Mouse (Mus musculus) T-helper 17 cell (primary cell): ENCODE measurements around the gene Isyna1.

Experiments used
- in situ Hi-C, 2 experiments: fragments of 300-600 bp; cut with MboI, MseI; formaldehyde crosslinking; loops; 1 replicate in 1 of 2; 2 replicates in 1 of 2; pipeline ENCODE4 v1.15.1; 2025; ENCODE audit warnings: high pct_unique_total_duplicates in 2 of 2

Gene Isyna1

GRCm38 (mm10) chr8:70593961-70594609 is at the start of gene Isyna1:
Gene Isyna1, plus strand, starts transcription at chr8:70594373.
- in situ Hi-C loops = no loop called here

- in situ Hi-C loops = no loop called here
These were observed 47.8 kb upstream of the Isyna1 start for GRCm38 (mm10) chr8:70546412-70546811.

- in situ Hi-C loops = no loop called here
These were observed 46.4 kb upstream of the Isyna1 start for GRCm38 (mm10) chr8:70547762-70548161.

GRCm38 (mm10) chr8:70549412-70550184 is 44.6 kb upstream of the Isyna1 start:
- in situ Hi-C loops = loop anchor here in 1 of 2 experiments (5.0 kb wide), 1 partner anchor 38 kb away; no protein-coding TSS in a partner anchor

- in situ Hi-C loops = loop anchor here in 1 of 2 experiments (5.0 kb wide), 1 partner anchor 36 kb away; no protein-coding TSS in a partner anchor
These were observed 42.5 kb upstream of the Isyna1 start for GRCm38 (mm10) chr8:70551558-70552161.

GRCm38 (mm10) chr8:70552836-70553235 is 41.3 kb upstream of the Isyna1 start:
- in situ Hi-C loops = loop anchor here in 1 of 2 experiments (5.0 kb wide), 1 partner anchor 34 kb away; no protein-coding TSS in a partner anchor

GRCm38 (mm10) chr8:70553740-70554139 is 40.4 kb upstream of the Isyna1 start:
- in situ Hi-C loops = loop anchor here in 1 of 2 experiments (5.0 kb wide), 1 partner anchor 34 kb away; no protein-coding TSS in a partner anchor

- in situ Hi-C loops = loop anchor here in 1 of 2 experiments (5.0 kb wide), 1 partner anchor 102 kb away; no protein-coding TSS in a partner anchor
These were observed 39.0 kb upstream of the Isyna1 start for GRCm38 (mm10) chr8:70555079-70555747.

GRCm38 (mm10) chr8:70558334-70558733 is 35.8 kb upstream of the Isyna1 start:
- in situ Hi-C loops = loop anchor here in 1 of 2 experiments (5.0 kb wide), 1 partner anchor 99 kb away; no protein-coding TSS in a partner anchor

GRCm38 (mm10) chr8:70558983-70559382 is 35.2 kb upstream of the Isyna1 start:
- in situ Hi-C loops = loop anchor here in 1 of 2 experiments (5.0 kb wide), 1 partner anchor 98 kb away; no protein-coding TSS in a partner anchor

GRCm38 (mm10) chr8:70560096-70560495 is 34.1 kb upstream of the Isyna1 start:
- in situ Hi-C loops = loop anchor here in 1 of 2 experiments (5.0 kb wide), 1 partner anchor 143 kb away; no protein-coding TSS in a partner anchor

- in situ Hi-C loops = loop anchor here in 1 of 2 experiments (5.0 kb wide), 1 partner anchor 143 kb away; no protein-coding TSS in a partner anchor
These were observed 33.6 kb upstream of the Isyna1 start for GRCm38 (mm10) chr8:70560564-70560963.

GRCm38 (mm10) chr8:70561357-70561756 is 32.8 kb upstream of the Isyna1 start:
- in situ Hi-C loops = loop anchor here in 1 of 2 experiments (5.0 kb wide), 1 partner anchor 144 kb away; no protein-coding TSS in a partner anchor

- in situ Hi-C loops = loop anchor here in 1 of 2 experiments (5.0 kb wide), 1 partner anchor 145 kb away; no protein-coding TSS in a partner anchor
These were observed 32.2 kb upstream of the Isyna1 start for GRCm38 (mm10) chr8:70561809-70562535.

GRCm38 (mm10) chr8:70562802-70563201 is 31.4 kb upstream of the Isyna1 start:
- in situ Hi-C loops = loop anchor here in 1 of 2 experiments (5.0 kb wide), 1 partner anchor 146 kb away; no protein-coding TSS in a partner anchor

GRCm38 (mm10) chr8:70563763-70564387 is 30.3 kb upstream of the Isyna1 start:
- in situ Hi-C loops = loop anchor here in 1 of 2 experiments (5.0 kb wide), 1 partner anchor 147 kb away; no protein-coding TSS in a partner anchor

- in situ Hi-C loops = loop anchor here in 1 of 2 experiments (5.0 kb wide), 1 partner anchor 147 kb away; no protein-coding TSS in a partner anchor
These were observed 29.4 kb upstream of the Isyna1 start for GRCm38 (mm10) chr8:70564696-70565235.

- in situ Hi-C loops = no loop called here
These were observed 28.6 kb upstream of the Isyna1 start for GRCm38 (mm10) chr8:70565561-70565960.

GRCm38 (mm10) chr8:70570360-70570759 is 23.8 kb upstream of the Isyna1 start:
- in situ Hi-C loops = no loop called here
